Mouse (Mus musculus) thymus, adult 2 months (tissue): ENCODE data around the gene Tfpt. TPM values are rescaled to one million over a fixed set of nuclear protein-coding genes. Genes with fewer than 3 reads are reported as not detected.

ENCODE experiments used
- DNase-seq: peaks from one replicate; pipeline ENCODE4 v3.0.0; 2021
- H3K27ac ChIP-seq: fragments of 200-500 bp; 2 replicates; pipeline ENCODE4 v1.5.1; 2012; ENCODE audit warnings: low read length, control low read depth; ENCODE audit not compliant: control insufficient read depth, insufficient read depth
- H3K27me3 ChIP-seq: fragments of 200-500 bp; 2 replicates; pipeline ENCODE4 v1.6.1; 2012; ENCODE audit warnings: mild to moderate bottlenecking, low read length, moderate library complexity, mixed read lengths; ENCODE audit not compliant: control insufficient read depth, insufficient read depth
- H3K36me3 ChIP-seq: fragments of 200-500 bp; 2 replicates; pipeline ENCODE4 v1.6.1; 2012; ENCODE audit warnings: mild to moderate bottlenecking, low read length, moderate library complexity; ENCODE audit not compliant: control insufficient read depth, insufficient read depth
- H3K4me1 ChIP-seq: fragments of 200-500 bp; replicated peaks from 2 replicates; pipeline ENCODE4 v1.6.1; 2012; ENCODE audit warnings: low read length; ENCODE audit not compliant: control insufficient read depth, insufficient read depth
- H3K4me3 ChIP-seq: fragments of 200-500 bp; 2 replicates; pipeline ENCODE4 v1.5.1; 2012; ENCODE audit warnings: mild to moderate bottlenecking, low read length, control low read depth, moderate library complexity; ENCODE audit not compliant: control insufficient read depth, insufficient read depth
- CTCF ChIP-seq: fragments of 200-500 bp; IDR thresholded peaks from 2 replicates; pipeline ENCODE4 v1.5.1; 2012; ENCODE audit warnings: mild to moderate bottlenecking, control low read depth, low read length, moderate library complexity, borderline replicate concordance; ENCODE audit not compliant: control insufficient read depth, poor library complexity, insufficient read depth; ENCODE audit errors: extremely low read depth
- POLR2A ChIP-seq: fragments of 200-500 bp; IDR thresholded peaks from 2 replicates; pipeline ENCODE4 v1.6.1; 2012; ENCODE audit warnings: mild to moderate bottlenecking, low read length, control low read depth, moderate library complexity; ENCODE audit not compliant: control insufficient read depth, poor library complexity, insufficient read depth; ENCODE audit errors: extremely low read depth
- WGBS: fragments of 180-500 bp; shearing (Covaris S2); methylation state at CpG from one replicate; pipeline ENCODE4 v1.1.7; 2018; 5-methylcytosine and 5-hydroxymethylcytosine counted together
- polyA plus RNA-seq: library from polyadenylated mRNA; depleted of rRNA; stranded (reverse); fragments of >200 nt; gene quantifications from 2 replicates; pipeline ENCODE4 v1.2.3, GENCODE M21; 2012

Tfpt gene
- polyA plus RNA-seq, 1 experiment: 9.4 TPM

GRCm38 (mm10) chr7:3595146-3595545, 34.6 kb downstream of the Tfpt start:
- no peak for DNase-seq
- no peaks in the 10 kb centered on the region; the same call in 1 of the 2 replicates for H3K4me1 ChIP-seq
- 22% methylated on average over 9 of the region's 9 CpGs for WGBS
- H3K27ac ChIP-seq: no peak overlapping the region
- TF ChIP-seq CTCF: no peak
- TF ChIP-seq POLR2A: no peak
- no peaks in the 10 kb centered on the region for H3K27me3 ChIP-seq
- H3K4me3 ChIP-seq: peak overlapping the region; percentile 25
- H3K36me3 ChIP-seq: no peaks in the 10 kb centered on the region

DNA sequence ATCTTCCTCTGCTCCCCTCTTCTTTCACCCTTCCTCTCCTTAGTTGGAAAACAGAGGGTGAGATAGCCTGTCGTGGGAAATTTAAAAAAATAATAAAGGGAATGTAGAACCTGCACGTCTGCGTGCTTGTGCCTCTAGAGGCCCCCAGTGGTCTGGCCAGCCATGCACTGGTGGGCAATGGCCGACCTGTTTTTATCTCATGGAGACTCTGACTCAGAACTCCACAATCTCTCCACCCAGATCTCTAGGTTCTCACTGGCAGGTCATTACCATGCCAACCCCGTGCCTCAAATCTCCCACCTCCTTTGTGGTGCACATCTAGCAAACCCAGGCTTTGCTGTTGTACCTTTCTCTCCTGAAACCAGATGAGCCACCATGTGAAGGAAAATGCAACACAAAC, 35.0 kb downstream of the Tfpt start:
- no peaks in the 10 kb centered on the region for H3K27me3 ChIP-seq
- H3K4me3 ChIP-seq: no peak overlapping the region
- H3K36me3 ChIP-seq: no peaks in the 10 kb centered on the region
- 17% methylated on average over 5 of the region's 5 CpGs for WGBS
- TF ChIP-seq POLR2A (no peak), CTCF (no peak)
- no peak overlapping the region for H3K27ac ChIP-seq
- no peaks in the 10 kb centered on the region; the same call in 1 of the 2 replicates for H3K4me1 ChIP-seq
- DNase-seq: no peak

GRCm38 (mm10) chr7:3593855-3594254, 35.9 kb downstream of the Tfpt start:
- Histone ChIP-seq H3K27me3 (no peaks in the 10 kb centered on the region), H3K4me3 (no peak overlapping the region), H3K27ac (no peak overlapping the region), H3K36me3 (no peaks in the 10 kb centered on the region), H3K4me1 (no peaks in the 10 kb centered on the region; the same call in 1 of the 2 replicates)
- no peak for DNase-seq
- TF ChIP-seq CTCF (no peak), POLR2A (no peak)

GRCm38 (mm10) chr7:3591534-3591933, 38.2 kb downstream of the Tfpt start:
- no peak overlapping the region for H3K4me3 ChIP-seq
- no peak for DNase-seq
- 86% methylated on average over 1 of the region's 1 CpGs for WGBS
- no peaks in the 10 kb centered on the region for H3K36me3 ChIP-seq
- no peak overlapping the region for H3K27ac ChIP-seq
- TF ChIP-seq CTCF: no peak
- no peaks in the 10 kb centered on the region; the same call in 1 of the 2 replicates for H3K4me1 ChIP-seq
- H3K27me3 ChIP-seq: no peaks in the 10 kb centered on the region

- Histone ChIP-seq H3K4me1 (no peaks in the 10 kb centered on the region; the same call in 1 of the 2 replicates), H3K36me3 (no peaks in the 10 kb centered on the region), H3K4me3 (no peak overlapping the region), H3K27me3 (no peaks in the 10 kb centered on the region), H3K27ac (no peak overlapping the region)
- 84% methylated on average over 3 of the region's 3 CpGs for WGBS
- no peak for TF ChIP-seq POLR2A
- no peak for TF ChIP-seq CTCF
- DNase-seq: no peak
Observed at GRCm38 (mm10) chr7:3590550-3590949, 39.2 kb downstream of the Tfpt start.

DNA sequence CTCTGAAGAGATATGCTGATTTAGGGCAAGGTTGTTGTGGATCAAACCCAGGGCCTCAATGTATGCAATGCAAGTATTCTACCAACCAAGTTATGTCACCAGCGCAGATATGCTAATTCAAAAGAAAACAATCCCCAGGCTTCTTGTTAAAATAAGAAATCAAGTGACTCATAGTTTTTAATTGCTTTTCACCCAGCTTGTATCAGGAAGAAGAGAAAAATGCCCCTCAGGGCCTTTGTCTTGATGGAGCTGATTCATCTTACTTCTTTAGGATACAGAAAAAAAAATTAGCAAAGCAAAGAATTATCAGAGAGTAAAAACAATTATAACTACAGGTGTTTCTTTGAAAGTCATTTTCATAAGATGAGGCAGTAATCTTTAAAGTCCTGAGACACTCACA, 42.4 kb downstream of the Tfpt start:
- Histone ChIP-seq H3K4me1 (no peaks in the 10 kb centered on the region), H3K36me3 (no peaks in the 10 kb centered on the region), H3K4me3 (no peak overlapping the region), H3K27ac (no peak overlapping the region), H3K27me3 (no peaks in the 10 kb centered on the region)
- TF ChIP-seq POLR2A (no peak), CTCF (no peak)
- DNase-seq: no peak
- 93% methylated on average over 1 of the region's 1 CpGs for WGBS

DNA sequence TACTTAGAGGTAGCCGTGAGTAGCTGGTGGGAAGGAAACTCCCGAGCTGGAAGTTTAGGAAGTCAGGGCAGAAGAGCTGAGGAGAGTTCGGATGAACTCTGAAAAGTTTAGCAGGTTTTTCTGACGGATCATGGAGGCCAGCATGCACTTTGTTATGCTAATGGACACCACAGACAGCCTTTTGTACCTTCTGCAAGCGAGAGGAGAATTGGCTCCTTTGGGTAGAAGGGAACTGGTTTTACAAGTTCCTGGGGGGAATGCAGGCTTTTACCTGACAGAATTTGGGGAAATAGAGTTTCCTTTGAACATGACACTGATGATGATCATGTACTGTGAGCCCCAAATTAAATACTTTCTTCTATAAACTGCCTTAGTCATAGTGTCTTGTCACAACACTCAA, 43.5 kb downstream of the Tfpt start:
- DNase-seq: no peak
- no peaks in the 10 kb centered on the region for H3K36me3 ChIP-seq

More for the DNA sequence above, 43.5 kb downstream of the Tfpt start:
- no peaks in the 10 kb centered on the region for H3K27me3 ChIP-seq
- TF ChIP-seq POLR2A (no peak), CTCF (no peak)
- H3K4me1 ChIP-seq: no peaks in the 10 kb centered on the region
- no peak overlapping the region for H3K4me3 ChIP-seq
- WGBS: 47% methylated on average over 5 of the region's 5 CpGs
- no peak overlapping the region for H3K27ac ChIP-seq
